Mouse (Mus musculus) forebrain, embryonic 10.5 days (tissue): ENCODE measurements around the gene E430018J23Rik. TPM values are rescaled to one million over a fixed set of nuclear protein-coding genes. Genes with fewer than 3 reads are reported as not detected.
"Not testable (repeated sequence)": the region's sequence is repeated elsewhere in the genome, so short reads cannot be mapped to it uniquely, and the experiment has no call there.

ENCODE experiments used
- DNase-seq: peaks from one replicate; pipeline ENCODE4 v3.0.0-alpha.2; 2017; ENCODE audit warnings: low spot score; ENCODE audit errors: extremely low spot score
- H3K27ac ChIP-seq: fragments of 300-500 bp; sonication (generic); 2 replicates; pipeline ENCODE4 v1.5.1; 2016; ENCODE audit warnings: mild to moderate bottlenecking
- H3K27me3 ChIP-seq: fragments of 300-500 bp; sonication (generic); 2 replicates; pipeline ENCODE4 v1.6.1; 2016; ENCODE audit warnings: mild to moderate bottlenecking; ENCODE audit not compliant: poor library complexity, severe bottlenecking
- H3K36me3 ChIP-seq: fragments of 300-500 bp; sonication (generic); replicated peaks from 2 replicates; pipeline ENCODE4 v1.6.1; 2016; ENCODE audit warnings: mild to moderate bottlenecking, moderate library complexity
- H3K4me1 ChIP-seq: fragments of 300-500 bp; sonication (generic); 2 replicates; pipeline ENCODE4 v1.6.1; 2016
- H3K4me3 ChIP-seq: fragments of 300-500 bp; sonication (generic); 2 replicates; pipeline ENCODE4 v1.5.1; 2016; ENCODE audit warnings: mild to moderate bottlenecking, moderate library complexity
- H3K9me3 ChIP-seq: fragments of 300-500 bp; sonication (generic); 2 replicates; pipeline ENCODE4 v1.6.1; 2016; ENCODE audit warnings: mild to moderate bottlenecking, moderate library complexity
- WGBS: fragments of 180-500 bp; shearing (Covaris S2); methylation state at CpG from one replicate; pipeline ENCODE4 v1.1.7; 2016; 5-methylcytosine and 5-hydroxymethylcytosine counted together
- polyA plus RNA-seq: library from polyadenylated mRNA; unstranded; fragments of >200 nt; fragmentation: Nextera tagmentation; extraction: Ambion mirVana; gene quantifications from 2 replicates; pipeline ENCODE4 v1.2.1, GENCODE M21; 2016

The E430018J23Rik gene
- polyA plus RNA-seq, 1 experiment from 2014 or later: 4.8 TPM

GRCm38 (mm10) chr7:127366249-127366648 is 27.2 kb downstream of the E430018J23Rik start:
- Histone ChIP-seq H3K4me3 (no peak overlapping the region), H3K36me3 (no peaks in the 10 kb centered on the region), H3K4me1 (peaks cover 12% of the 10 kb centered on the region), H3K27ac (no peak overlapping the region), H3K9me3 (no peaks in the 10 kb centered on the region), H3K27me3 (peaks cover 40% of the 10 kb centered on the region)
- WGBS: 88% methylated on average over 3 of the region's 3 CpGs
- no peak for DNase-seq

GRCm38 (mm10) chr7:127364166-127364565 is 29.3 kb downstream of the E430018J23Rik start:
- H3K36me3 ChIP-seq: no peaks in the 10 kb centered on the region
- H3K4me1 ChIP-seq: peaks cover 12% of the 10 kb centered on the region
- no peak for DNase-seq
- H3K9me3 ChIP-seq: no peaks in the 10 kb centered on the region
- WGBS: 49% methylated on average over 4 of the region's 4 CpGs
- peak overlapping the region; percentile 52 for H3K4me3 ChIP-seq
- H3K27ac ChIP-seq: no peak overlapping the region
- peaks cover 51% of the 10 kb centered on the region for H3K27me3 ChIP-seq

- peak; percentile 42 for DNase-seq
- H3K27ac ChIP-seq: peak overlapping the region; percentile 68
- H3K36me3 ChIP-seq: no peaks in the 10 kb centered on the region
- peak overlapping the region; percentile 52 for H3K4me3 ChIP-seq
- peaks cover 51% of the 10 kb centered on the region for H3K27me3 ChIP-seq
- H3K4me1 ChIP-seq: peaks cover 12% of the 10 kb centered on the region
- under 1% methylated on average over 24 of the region's 24 CpGs for WGBS
- no peaks in the 10 kb centered on the region for H3K9me3 ChIP-seq
Measured at GRCm38 (mm10) chr7:127363475-127363921, 29.9 kb downstream of the E430018J23Rik start.

GRCm38 (mm10) chr7:127362418-127362817 is 31.0 kb downstream of the E430018J23Rik start:
- peak overlapping the region; percentile 26; the same call in 1 of the 2 replicates for H3K4me3 ChIP-seq
- DNase-seq: not testable (repeated sequence)

GRCm38 (mm10) chr7:127361449-127361848 is 32.0 kb downstream of the E430018J23Rik start:
- no peaks in the 10 kb centered on the region for H3K36me3 ChIP-seq
- H3K27ac ChIP-seq: no peak overlapping the region; the same call in 1 of the 2 replicates
- peaks cover 12% of the 10 kb centered on the region for H3K4me1 ChIP-seq
- H3K9me3 ChIP-seq: no peaks in the 10 kb centered on the region
- peaks cover 51% of the 10 kb centered on the region for H3K27me3 ChIP-seq
- WGBS: 59% methylated on average over 13 of the region's 13 CpGs
- DNase-seq: no peak
- no peak overlapping the region for H3K4me3 ChIP-seq

More at GRCm38 (mm10) chr7:127362418-127362817, 31.0 kb downstream of the E430018J23Rik start:
- Histone ChIP-seq H3K27me3 (peaks cover 51% of the 10 kb centered on the region), H3K4me1 (peaks cover 12% of the 10 kb centered on the region)
- H3K9me3 ChIP-seq, H3K36me3 ChIP-seq, H3K27ac ChIP-seq: not testable (repeated sequence)
- WGBS: 18% methylated on average over 13 of the region's 13 CpGs

GRCm38 (mm10) chr7:127360265-127360664 is 33.2 kb downstream of the E430018J23Rik start:
- Histone ChIP-seq H3K9me3 (no peaks in the 10 kb centered on the region), H3K36me3 (no peaks in the 10 kb centered on the region), H3K27ac (no peak overlapping the region), H3K4me3 (no peak overlapping the region), H3K4me1 (peaks cover 12% of the 10 kb centered on the region), H3K27me3 (peaks cover 44% of the 10 kb centered on the region)
- DNase-seq: no peak
- WGBS: 85% methylated on average over 4 of the region's 4 CpGs

GRCm38 (mm10) chr7:127358472-127358871 is 35.0 kb downstream of the E430018J23Rik start:
- Histone ChIP-seq H3K27me3 (peaks cover 26% of the 10 kb centered on the region), H3K36me3 (no peaks in the 10 kb centered on the region), H3K27ac (no peak overlapping the region), H3K9me3 (0 out of 2 replicates have a peak, but pooled peaks cover under 1% of the 10 kb centered on the region), H3K4me3 (no peak overlapping the region), H3K4me1 (peaks cover 3% of the 10 kb centered on the region)
- 74% methylated on average over 4 of the region's 4 CpGs for WGBS
- no peak for DNase-seq

GRCm38 (mm10) chr7:127357871-127358270 is 35.6 kb downstream of the E430018J23Rik start:
- Histone ChIP-seq H3K36me3 (no peaks in the 10 kb centered on the region), H3K4me3 (no peak overlapping the region), H3K9me3 (0 out of 2 replicates have a peak, but pooled peaks cover 3% of the 10 kb centered on the region), H3K4me1 (no peaks in the 10 kb centered on the region), H3K27ac (no peak overlapping the region), H3K27me3 (peaks cover 20% of the 10 kb centered on the region)
- WGBS: 72% methylated on average over 2 of the region's 2 CpGs
- DNase-seq: no peak

GRCm38 (mm10) chr7:127355796-127356195 is 37.6 kb downstream of the E430018J23Rik start:
- H3K4me3 ChIP-seq: no peak overlapping the region
- DNase-seq: no peak
- WGBS: 69% methylated on average over 3 of the region's 3 CpGs
- no peak overlapping the region for H3K27ac ChIP-seq
- no peaks in the 10 kb centered on the region for H3K36me3 ChIP-seq
- peaks cover 6% of the 10 kb centered on the region; the same call in 1 of the 2 replicates for H3K27me3 ChIP-seq
- H3K4me1 ChIP-seq: no peaks in the 10 kb centered on the region
- H3K9me3 ChIP-seq: 0 out of 2 replicates have a peak, but pooled peaks cover 3% of the 10 kb centered on the region

GRCm38 (mm10) chr7:127351230-127352004 is 42.0 kb downstream of the E430018J23Rik start:
- no peaks in the 10 kb centered on the region for H3K36me3 ChIP-seq
- no peak overlapping the region for H3K4me3 ChIP-seq
- 0 out of 2 replicates have a peak, but pooled peaks cover 3% of the 10 kb centered on the region for H3K9me3 ChIP-seq
- no peaks in the 10 kb centered on the region for H3K27me3 ChIP-seq
- H3K4me1 ChIP-seq: peaks cover 12% of the 10 kb centered on the region
- WGBS: 90% methylated on average over 5 of the region's 5 CpGs
- DNase-seq: no peak
- H3K27ac ChIP-seq: no peak overlapping the region

GRCm38 (mm10) chr7:127346676-127347075 is 46.8 kb downstream of the E430018J23Rik start:
- Histone ChIP-seq H3K36me3 (peaks cover 23% of the 10 kb centered on the region), H3K27me3 (no peaks in the 10 kb centered on the region), H3K4me1 (peaks cover 40% of the 10 kb centered on the region), H3K27ac (peak overlapping the region; percentile 98), H3K9me3 (no peaks in the 10 kb centered on the region), H3K4me3 (peak overlapping the region; percentile 95)
- WGBS: 16% methylated on average over 8 of the region's 8 CpGs
- no peak for DNase-seq

- Histone ChIP-seq H3K9me3 (no peaks in the 10 kb centered on the region), H3K27me3 (no peaks in the 10 kb centered on the region), H3K4me1 (peaks cover 40% of the 10 kb centered on the region), H3K36me3 (peaks cover 33% of the 10 kb centered on the region), H3K27ac (peak within 1 kb of the TSS; percentile 98), H3K4me3 (peak within 1 kb of the TSS; percentile 95)
- peak; percentile 96 for DNase-seq
- WGBS: under 1% methylated on average over 76 of the region's 76 CpGs
Measured at GRCm38 (mm10) chr7:127345512-127346325, 47.7 kb downstream of the E430018J23Rik start, which contains the start of gene Zfp768. TSS of gene Zfp768 (minus strand) at chr7:127345589.
